Mouse (Mus musculus) right cerebral cortex, postnatal 36 days (tissue): ENCODE data around the gene Pced1b.
A peak's percentile ranks its signal among the peaks of the same experiment; 100 is the strongest.

Experiments used
- DNase-seq, 2 experiments: peaks; one replicate each; pipeline ENCODE4 v3.0.0; 2022; ENCODE audit warnings: low spot score in 2 of 2, mixed read lengths in 1 of 2

The Pced1b gene

GRCm38 (mm10) chr15:97397793-97398192, 150.9 kb downstream of the Pced1b start:
- no peak for DNase-seq

GRCm38 (mm10) chr15:97400866-97401265, 154.0 kb downstream of the Pced1b start:
- no peak for DNase-seq

GRCm38 (mm10) chr15:97404483-97404882, 157.6 kb downstream of the Pced1b start:
- DNase-seq: no peak

GRCm38 (mm10) chr15:97404998-97405397, 158.1 kb downstream of the Pced1b start:
- no peak for DNase-seq

GRCm38 (mm10) chr15:97406105-97406504, 159.2 kb downstream of the Pced1b start:
- no peak for DNase-seq

- peak in 1 of 2 experiments; percentile 43 for DNase-seq
Observed at GRCm38 (mm10) chr15:97407496-97408454, 160.9 kb downstream of the Pced1b start.

GRCm38 (mm10) chr15:97411136-97411535, 164.2 kb downstream of the Pced1b start:
- DNase-seq: no peak

GRCm38 (mm10) chr15:97411671-97412070, 164.8 kb downstream of the Pced1b start:
- no peak for DNase-seq

GRCm38 (mm10) chr15:97412308-97412707, 165.4 kb downstream of the Pced1b start:
- DNase-seq: no peak

GRCm38 (mm10) chr15:97412861-97413260, 166.0 kb downstream of the Pced1b start:
- no peak for DNase-seq

GRCm38 (mm10) chr15:97414718-97415413, 168.0 kb downstream of the Pced1b start:
- no peak for DNase-seq

- no peak for DNase-seq
Observed at GRCm38 (mm10) chr15:97415426-97415946, 168.6 kb downstream of the Pced1b start.

GRCm38 (mm10) chr15:97420292-97420691, 173.4 kb downstream of the Pced1b start:
- no peak for DNase-seq

GRCm38 (mm10) chr15:97421533-97421932, 174.6 kb downstream of the Pced1b start:
- DNase-seq: no peak

- no peak for DNase-seq
Observed at GRCm38 (mm10) chr15:97422212-97422944, 175.5 kb downstream of the Pced1b start.

GRCm38 (mm10) chr15:97424375-97424774, 177.5 kb downstream of the Pced1b start:
- DNase-seq: no peak

- DNase-seq: no peak
Observed at GRCm38 (mm10) chr15:97424961-97425360, 178.1 kb downstream of the Pced1b start.

- no peak for DNase-seq
Observed at GRCm38 (mm10) chr15:97429201-97429900, 182.4 kb downstream of the Pced1b start.

- DNase-seq: no peak
Observed at GRCm38 (mm10) chr15:97431533-97431932, 184.6 kb downstream of the Pced1b start.

GRCm38 (mm10) chr15:97432221-97432620, 185.3 kb downstream of the Pced1b start:
- no peak for DNase-seq
